Mouse (Mus musculus) heart, embryonic 12.5 days (tissue): ENCODE measurements around the gene Sept9. TPM values are rescaled to one million over a fixed set of nuclear protein-coding genes. Genes with fewer than 3 reads are reported as not detected.

Source experiments
- ATAC-seq: fragments of 200-750 bp; cut with Nextera tagmentation; 2 replicates; pipeline ENCODE4 v1.8.0; 2017; ENCODE audit warnings: moderate TSS enrichment, moderate library complexity; ENCODE audit not compliant: insufficient number of reproducible peaks, low FRiP score
- H3K27ac ChIP-seq: fragments of 300-500 bp; sonication (generic); 2 replicates; pipeline ENCODE4 v1.5.1; 2016; ENCODE audit warnings: mild to moderate bottlenecking, moderate library complexity; ENCODE audit not compliant: poor library complexity, severe bottlenecking
- H3K27me3 ChIP-seq: fragments of 300-500 bp; sonication (generic); replicated peaks from 2 replicates; pipeline ENCODE4 v1.6.1; 2016; ENCODE audit warnings: mild to moderate bottlenecking, moderate library complexity
- H3K36me3 ChIP-seq: fragments of 300-500 bp; sonication (generic); 2 replicates; pipeline ENCODE4 v1.6.1; 2016; ENCODE audit warnings: mild to moderate bottlenecking, moderate library complexity
- H3K4me1 ChIP-seq: fragments of 300-500 bp; sonication (generic); replicated peaks from 2 replicates; pipeline ENCODE4 v1.6.1; 2016; ENCODE audit warnings: mild to moderate bottlenecking
- H3K4me2 ChIP-seq: fragments of 300-500 bp; sonication (generic); 2 replicates; pipeline ENCODE4 v1.6.1; 2016; ENCODE audit warnings: mild to moderate bottlenecking, moderate library complexity
- H3K4me3 ChIP-seq: fragments of 300-500 bp; sonication (generic); 2 replicates; pipeline ENCODE4 v1.5.1; 2016; ENCODE audit warnings: mild to moderate bottlenecking
- H3K9ac ChIP-seq: fragments of 300-500 bp; sonication (generic); 2 replicates; pipeline ENCODE4 v1.6.1; 2016; ENCODE audit warnings: mild to moderate bottlenecking, moderate library complexity
- H3K9me3 ChIP-seq: fragments of 300-500 bp; sonication (generic); replicated peaks from 2 replicates; pipeline ENCODE4 v1.6.1; 2016; ENCODE audit warnings: mild to moderate bottlenecking, moderate library complexity
- WGBS: fragments of 180-500 bp; shearing (Covaris S2); methylation state at CpG from one replicate; pipeline ENCODE4 v1.1.7; 2016; 5-methylcytosine and 5-hydroxymethylcytosine counted together
- polyA plus RNA-seq: library from polyadenylated mRNA; unstranded; fragments of >200 nt; fragmentation: Nextera tagmentation; extraction: Ambion mirVana; gene quantifications from 2 replicates; pipeline ENCODE4 v1.2.1, GENCODE M21; 2016

The Sept9 gene
- polyA plus RNA-seq, 1 experiment from 2014 or later, result 103 TPM

- no peak for ATAC-seq
- Histone ChIP-seq H3K9ac (no peak overlapping the region), H3K4me1 (peaks cover 43% of the 10 kb centered on the region), H3K4me2 (no peak overlapping the region), H3K9me3 (peaks cover 5% of the 10 kb centered on the region), H3K36me3 (peaks cover 42% of the 10 kb centered on the region), H3K4me3 (no peak overlapping the region), H3K27ac (no peak overlapping the region), H3K27me3 (0 out of 2 replicates have a peak, but pooled peaks cover 3% of the 10 kb centered on the region)
- 92% methylated on average over 12 of the region's 12 CpGs for WGBS
These were observed 38.7 kb upstream of the Sept9 start for GRCm38 (mm10) chr11:117160791-117161190.

GRCm38 (mm10) chr11:117161574-117161973 is 37.9 kb upstream of the Sept9 start:
- ATAC-seq, result no peak
- Histone ChIP-seq H3K36me3 (peaks cover 36% of the 10 kb centered on the region), H3K4me1 (peaks cover 36% of the 10 kb centered on the region), H3K4me2 (no peak overlapping the region), H3K27me3 (0 out of 2 replicates have a peak, but pooled peaks cover 3% of the 10 kb centered on the region), H3K9ac (peak overlapping the region; percentile 25; the same call in 1 of the 2 replicates), H3K27ac (no peak overlapping the region), H3K9me3 (peaks cover 5% of the 10 kb centered on the region), H3K4me3 (no peak overlapping the region)
- 67% methylated on average over 8 of the region's 8 CpGs for WGBS

- Histone ChIP-seq H3K4me3 (no peak overlapping the region), H3K9me3 (peaks cover 5% of the 10 kb centered on the region), H3K27me3 (0 out of 2 replicates have a peak, but pooled peaks cover 3% of the 10 kb centered on the region), H3K4me1 (peaks cover 30% of the 10 kb centered on the region), H3K27ac (no peak overlapping the region), H3K36me3 (peaks cover 21% of the 10 kb centered on the region), H3K4me2 (peak overlapping the region; percentile 10; the same call in 1 of the 2 replicates), H3K9ac (no peak overlapping the region)
- ATAC-seq, result no peak
- 61% methylated on average over 9 of the region's 9 CpGs for WGBS
These were observed 36.4 kb upstream of the Sept9 start for GRCm38 (mm10) chr11:117163098-117163497.

- WGBS, result 64% methylated on average over 6 of the region's 6 CpGs
- Histone ChIP-seq H3K9me3 (peaks cover 5% of the 10 kb centered on the region), H3K4me1 (peaks cover 23% of the 10 kb centered on the region), H3K27me3 (0 out of 2 replicates have a peak, but pooled peaks cover 3% of the 10 kb centered on the region), H3K36me3 (peaks cover 15% of the 10 kb centered on the region), H3K27ac (no peak overlapping the region), H3K4me3 (no peak overlapping the region), H3K4me2 (no peak overlapping the region), H3K9ac (no peak overlapping the region)
- no peak for ATAC-seq
These were observed 35.7 kb upstream of the Sept9 start for GRCm38 (mm10) chr11:117163771-117164170.

- 80% methylated on average over 20 of the region's 20 CpGs for WGBS
- H3K9ac ChIP-seq, result no peak overlapping the region
- no peaks in the 10 kb centered on the region for H3K36me3 ChIP-seq
- ATAC-seq, result no peak
- 0 out of 2 replicates have a peak, but pooled peaks cover 3% of the 10 kb centered on the region for H3K27me3 ChIP-seq
- H3K4me2 ChIP-seq, result no peak overlapping the region
- H3K9me3 ChIP-seq, result peaks cover 5% of the 10 kb centered on the region
- no peak overlapping the region for H3K27ac ChIP-seq
- H3K4me3 ChIP-seq, result no peak overlapping the region
- peaks cover 3% of the 10 kb centered on the region for H3K4me1 ChIP-seq
These were observed 31.0 kb upstream of the Sept9 start for GRCm38 (mm10) chr11:117168278-117169087.

GRCm38 (mm10) chr11:117169088-117169635 is 30.3 kb upstream of the Sept9 start:
- Histone ChIP-seq H3K9ac (no peak overlapping the region), H3K4me2 (no peak overlapping the region), H3K4me3 (no peak overlapping the region), H3K27ac (no peak overlapping the region), H3K9me3 (0 out of 2 replicates have a peak, but pooled peaks cover under 1% of the 10 kb centered on the region), H3K27me3 (0 out of 2 replicates have a peak, but pooled peaks cover 3% of the 10 kb centered on the region), H3K4me1 (no peaks in the 10 kb centered on the region; the same call in 1 of the 2 replicates), H3K36me3 (no peaks in the 10 kb centered on the region)
- ATAC-seq, result no peak
- WGBS, result 91% methylated on average over 11 of the region's 11 CpGs

- Histone ChIP-seq H3K36me3 (no peaks in the 10 kb centered on the region), H3K9ac (no peak overlapping the region), H3K9me3 (no peaks in the 10 kb centered on the region), H3K27ac (no peak overlapping the region), H3K4me1 (peaks cover 7% of the 10 kb centered on the region; the same call in 1 of the 2 replicates), H3K4me3 (no peak overlapping the region), H3K4me2 (no peak overlapping the region), H3K27me3 (0 out of 2 replicates have a peak, but pooled peaks cover 3% of the 10 kb centered on the region)
- WGBS, result 90% methylated on average over 19 of the region's 19 CpGs
- no peak for ATAC-seq
These were observed 29.5 kb upstream of the Sept9 start for GRCm38 (mm10) chr11:117169801-117170565.

- peak overlapping the region; percentile 27 for H3K4me3 ChIP-seq
- WGBS, result 33% methylated on average over 18 of the region's 18 CpGs
- H3K9ac ChIP-seq, result no peak overlapping the region
- H3K27ac ChIP-seq, result 0 out of 2 replicates have a peak overlapping the region, but pooled peaks have one; percentile 14
- no peaks in the 10 kb centered on the region for H3K36me3 ChIP-seq
- H3K9me3 ChIP-seq, result no peaks in the 10 kb centered on the region
- no peak for ATAC-seq
- peak overlapping the region; percentile 61 for H3K4me2 ChIP-seq
- H3K27me3 ChIP-seq, result no peaks in the 10 kb centered on the region
- peaks cover 16% of the 10 kb centered on the region; the same call in 1 of the 2 replicates for H3K4me1 ChIP-seq
These were observed 25.2 kb upstream of the Sept9 start for GRCm38 (mm10) chr11:117174098-117174892.

- peak overlapping the region; percentile 61 for H3K4me2 ChIP-seq
- no peak for ATAC-seq
These were observed 24.5 kb upstream of the Sept9 start for GRCm38 (mm10) chr11:117174924-117175323.

GRCm38 (mm10) chr11:117175472-117175871 is 24.0 kb upstream of the Sept9 start:
- peaks cover 7% of the 10 kb centered on the region for H3K9me3 ChIP-seq
- peaks cover 16% of the 10 kb centered on the region; the same call in 1 of the 2 replicates for H3K4me1 ChIP-seq
- H3K36me3 ChIP-seq, result no peaks in the 10 kb centered on the region
- no peak overlapping the region for H3K27ac ChIP-seq
- H3K4me3 ChIP-seq, result no peak overlapping the region
- H3K27me3 ChIP-seq, result no peaks in the 10 kb centered on the region
- no peak for ATAC-seq
- 85% methylated on average over 12 of the region's 12 CpGs for WGBS
- H3K4me2 ChIP-seq, result peak overlapping the region; percentile 61; the same call in 1 of the 2 replicates
- no peak overlapping the region for H3K9ac ChIP-seq

More at GRCm38 (mm10) chr11:117174924-117175323, 24.5 kb upstream of the Sept9 start:
- no peaks in the 10 kb centered on the region for H3K36me3 ChIP-seq
- H3K27ac ChIP-seq, result 0 out of 2 replicates have a peak overlapping the region, but pooled peaks have one; percentile 14
- peaks cover 16% of the 10 kb centered on the region; the same call in 1 of the 2 replicates for H3K4me1 ChIP-seq
- 36% methylated on average over 15 of the region's 15 CpGs for WGBS
- peak overlapping the region; percentile 32; the same call in 1 of the 2 replicates for H3K9ac ChIP-seq
- no peaks in the 10 kb centered on the region for H3K27me3 ChIP-seq
- peaks cover 2% of the 10 kb centered on the region; the same call in 1 of the 2 replicates for H3K9me3 ChIP-seq
- peak overlapping the region; percentile 27 for H3K4me3 ChIP-seq
